Mouse (Mus musculus) stomach, postnatal 0 days (tissue): Measurements from ENCODE around the gene Btn2a2.

Experiments
- CTCF ChIP-seq: IDR thresholded peaks from 2 replicates; pipeline ENCODE4 v1.5.1; 2016; ENCODE audit warnings: antibody characterized with exemption, low read depth, mild to moderate bottlenecking, moderate library complexity
- EP300 ChIP-seq: optimal IDR thresholded peaks from 2 replicates; pipeline ENCODE3; 2016; ENCODE audit warnings: antibody characterized with exemption

DNA sequence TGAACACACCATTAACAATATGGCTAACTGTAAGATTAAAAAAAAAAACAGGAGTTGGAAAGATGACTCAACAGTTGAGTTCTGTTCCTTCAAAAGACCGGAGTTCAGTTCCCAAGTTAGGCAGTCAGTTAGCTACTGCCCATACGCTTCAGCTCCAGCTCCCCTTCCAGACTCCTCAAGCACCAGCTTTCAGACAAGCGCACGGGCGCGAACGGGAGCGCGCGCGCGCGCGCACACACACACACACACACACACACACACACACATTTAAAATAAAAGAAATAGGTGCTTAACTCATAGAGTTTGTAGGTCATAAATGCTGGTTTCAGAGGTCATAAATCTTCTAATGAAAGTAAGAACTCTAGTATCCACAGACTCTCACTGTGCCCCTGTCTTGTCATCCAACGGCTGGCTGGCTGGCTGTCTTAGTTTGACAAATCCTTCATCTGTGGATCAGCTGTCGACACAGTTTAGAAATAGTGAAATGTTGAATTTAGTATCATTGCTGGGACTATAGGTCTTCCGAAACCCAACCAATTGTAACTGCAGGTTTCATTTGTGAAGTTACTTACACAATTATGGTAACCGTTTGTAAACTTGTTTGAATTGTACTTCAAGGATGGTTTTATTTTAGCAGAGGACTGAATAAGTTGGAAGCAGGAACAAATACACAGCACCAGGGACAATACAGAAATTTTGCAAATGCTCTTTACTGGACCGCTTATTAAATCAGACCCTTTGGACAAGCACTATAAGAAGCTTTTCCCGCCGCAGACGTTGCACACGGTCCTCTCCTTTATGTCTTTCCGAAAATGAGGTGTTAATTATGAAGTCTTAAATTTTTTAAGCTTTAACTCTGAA, 39.2 kb downstream of the Btn2a2 start:
- TF ChIP-seq CTCF (no peak), EP300 (no peak)
